16 mouse cellular contexts compared by ENCODE assay signal in genomic region chr1:128723843-128724242, GRCm38 (mm10).
"Had no signal": no experiment of that assay in that cellular context is flagged by ENCODE, and none has a peak within 500 bp of the region (broad histone marks: within the 10 kb centered on the region; RNA-seq: fewer than 3 reads in every experiment).

No protein-coding gene starts in this region.

- H3K4me2 ChIP-seq: limb, embryonic 12.5 days; liver, embryonic 13.5 days; lung, embryonic 15.5 days; midbrain, embryonic 12.5 days; neural tube, embryonic 15.5 days; stomach, embryonic 15.5 days had no signal

- H3K4me3 ChIP-seq: layer of hippocampus, adult 2 months; limb, embryonic 12.5 days; liver, embryonic 13.5 days; lung, embryonic 15.5 days; midbrain, embryonic 12.5 days; neural tube, embryonic 15.5 days; stomach, embryonic 15.5 days had no signal

- H3K36me3 ChIP-seq: limb, embryonic 12.5 days; liver, embryonic 13.5 days; lung, embryonic 15.5 days; midbrain, embryonic 12.5 days; neural tube, embryonic 15.5 days; stomach, embryonic 15.5 days had no signal

- H3K9ac ChIP-seq: limb, embryonic 12.5 days; liver, embryonic 13.5 days; liver, postnatal 0 days; lung, embryonic 15.5 days; midbrain, embryonic 12.5 days; neural tube, embryonic 15.5 days; stomach, embryonic 15.5 days had no signal

- H3K27ac ChIP-seq: kidney, postnatal 0 days; layer of hippocampus, adult 2 months; limb, embryonic 12.5 days; liver, embryonic 13.5 days; lung, embryonic 15.5 days; midbrain, embryonic 12.5 days; neural tube, embryonic 15.5 days; stomach, embryonic 15.5 days had no signal

- H3K9me3 ChIP-seq: limb, embryonic 12.5 days; liver, embryonic 13.5 days; lung, embryonic 15.5 days; midbrain, embryonic 12.5 days; neural tube, embryonic 15.5 days; stomach, embryonic 15.5 days had no signal

- DNase-seq: liver; liver, embryonic 13.5 days; liver, postnatal 0 days; lung, postnatal 14 days; right cerebral cortex, adult 18-20 months; right cerebral cortex, postnatal 25 days; thymus, adult 2 months; thymus, postnatal 4 days had no signal

- ATAC-seq: midbrain, embryonic 16.5 days had no signal

- H3K4me1 ChIP-seq: limb, embryonic 12.5 days; liver, embryonic 13.5 days; lung, embryonic 15.5 days; midbrain, embryonic 12.5 days; neural tube, embryonic 15.5 days; stomach, embryonic 15.5 days had no signal

- H3K27me3 ChIP-seq: limb, embryonic 12.5 days; liver, embryonic 13.5 days; lung, embryonic 15.5 days; midbrain, embryonic 12.5 days; neural tube, embryonic 15.5 days; stomach, embryonic 15.5 days had no signal
